Mouse (Mus musculus) midbrain, postnatal 0 days (tissue): ENCODE measurements at regions not wholly inside any gene's neighbourhood (a gene's known extent, or its start where the extent isn't known, plus 50 kb on each side); places are given as distances from the start of the nearest gene placed in this dataset.

Experiments used
- ATAC-seq: fragments of 200-750 bp; cut with Nextera tagmentation; 2 replicates; pipeline ENCODE4 v1.8.0; 2017; ENCODE audit warnings: moderate number of reproducible peaks, mild to moderate bottlenecking, moderate TSS enrichment, moderate library complexity; ENCODE audit not compliant: low FRiP score
- DNase-seq: peaks from one replicate; pipeline ENCODE4 v3.0.0-alpha.2; 2015; ENCODE audit warnings: low spot score
- H3K27ac ChIP-seq: fragments of 300-500 bp; sonication (generic); 2 replicates; pipeline ENCODE4 v1.5.1; 2014; ENCODE audit warnings: low read depth, mild to moderate bottlenecking, low read length, mixed read lengths
- H3K27me3 ChIP-seq: fragments of 300-500 bp; sonication (generic); 2 replicates; pipeline ENCODE4 v1.6.1; 2014; ENCODE audit warnings: low read length, control low read depth, mixed read lengths; ENCODE audit not compliant: insufficient read depth
- H3K36me3 ChIP-seq: fragments of 300-500 bp; sonication (generic); 2 replicates; pipeline ENCODE4 v1.6.1; 2014; ENCODE audit warnings: low read length, control low read depth, mixed read lengths; ENCODE audit not compliant: insufficient read depth
- H3K4me1 ChIP-seq: fragments of 300-500 bp; sonication (generic); 2 replicates; pipeline ENCODE4 v1.6.1; 2014; ENCODE audit warnings: mild to moderate bottlenecking, control low read depth, antibody characterized with exemption, low read length, mixed read lengths; ENCODE audit not compliant: insufficient read depth
- H3K4me2 ChIP-seq: fragments of 300-500 bp; sonication (generic); 2 replicates; pipeline ENCODE4 v1.6.1; 2014; ENCODE audit warnings: low read depth, mild to moderate bottlenecking, low read length, mixed read lengths; ENCODE audit not compliant: poor library complexity, severe bottlenecking
- H3K4me3 ChIP-seq: fragments of 300-500 bp; sonication (generic); 2 replicates; pipeline ENCODE4 v1.5.1; 2014; ENCODE audit warnings: low read depth, mild to moderate bottlenecking, low read length, moderate library complexity
- H3K9ac ChIP-seq: fragments of 300-500 bp; sonication (generic); replicated peaks from 2 replicates; pipeline ENCODE4 v1.6.1; 2014; ENCODE audit warnings: mild to moderate bottlenecking, low read length, moderate library complexity, mixed read lengths; ENCODE audit not compliant: poor library complexity, severe bottlenecking
- H3K9me3 ChIP-seq: fragments of 300-500 bp; sonication (generic); 2 replicates; pipeline ENCODE4 v1.6.1; 2016; ENCODE audit warnings: low read length, control low read depth
- CTCF ChIP-seq: IDR thresholded peaks from 2 replicates; pipeline ENCODE4 v1.5.1; 2016; ENCODE audit warnings: antibody characterized with exemption, mild to moderate bottlenecking
- WGBS: fragments of 180-500 bp; shearing (Covaris S2); extraction: QIAGEN DNeasy Blood & Tissue Kit; methylation state at CpG from one replicate; pipeline ENCODE4 v1.1.7; 2014; 5-methylcytosine and 5-hydroxymethylcytosine counted together

GRCm38 (mm10) chr2:46054902-46055301 lies 937.7 kb upstream of the Zeb2 start:
- Histone ChIP-seq H3K27me3 (no peaks in the 10 kb centered on the region), H3K9ac (no peak overlapping the region), H3K36me3 (no peaks in the 10 kb centered on the region), H3K27ac (no peak overlapping the region), H3K4me1 (no peaks in the 10 kb centered on the region), H3K4me2 (no peak overlapping the region), H3K4me3 (no peak overlapping the region), H3K9me3 (no peaks in the 10 kb centered on the region)
- ATAC-seq, result no peak
- no peak for DNase-seq
- TF ChIP-seq CTCF, result no peak
- WGBS, result 42% methylated on average over 7 of the region's 7 CpGs

DNA sequence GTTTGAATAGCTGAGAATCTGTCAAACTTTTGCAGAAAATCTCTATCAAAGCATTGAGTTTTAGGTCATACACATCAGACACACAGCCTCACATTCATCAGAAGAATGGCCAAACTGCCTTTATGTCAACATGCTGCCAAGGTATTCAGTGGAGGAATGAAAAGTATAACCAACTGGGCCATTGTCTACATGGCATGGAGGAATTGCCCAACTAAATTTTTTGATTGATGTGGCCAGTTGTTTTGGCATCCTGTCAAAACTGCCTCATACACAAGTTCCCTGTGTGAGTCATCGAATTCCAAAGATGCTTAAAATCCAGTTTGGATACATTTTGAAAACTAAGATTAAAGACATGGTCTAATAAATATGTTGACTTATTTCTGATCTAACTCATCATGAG lies 904.7 kb upstream of the Zeb2 start:
- TF ChIP-seq CTCF, result no peak
- H3K4me2 ChIP-seq, result no peak overlapping the region
- no peaks in the 10 kb centered on the region for H3K4me1 ChIP-seq
- 76% methylated on average over 1 of the region's 1 CpGs for WGBS
- H3K36me3 ChIP-seq, result no peaks in the 10 kb centered on the region
- no peaks in the 10 kb centered on the region for H3K9me3 ChIP-seq
- H3K27ac ChIP-seq, result no peak overlapping the region
- H3K4me3 ChIP-seq, result no peak overlapping the region
- ATAC-seq (no peak), DNase-seq (no peak)
- H3K9ac ChIP-seq, result no peak overlapping the region
- no peaks in the 10 kb centered on the region for H3K27me3 ChIP-seq

- no peaks in the 10 kb centered on the region for H3K4me1 ChIP-seq
- no peaks in the 10 kb centered on the region for H3K36me3 ChIP-seq
- H3K9ac ChIP-seq, result no peak overlapping the region
- H3K4me2 ChIP-seq, result no peak overlapping the region
- 65% methylated on average over 3 of the region's 3 CpGs for WGBS
- DNase-seq (no peak), ATAC-seq (no peak)
- no peak overlapping the region for H3K27ac ChIP-seq
- H3K9me3 ChIP-seq, result no peaks in the 10 kb centered on the region
- no peaks in the 10 kb centered on the region for H3K27me3 ChIP-seq
- no peak overlapping the region for H3K4me3 ChIP-seq
- TF ChIP-seq CTCF, result no peak
Measured at GRCm38 (mm10) chr2:46013771-46014269, 896.6 kb upstream of the Zeb2 start.

DNA sequence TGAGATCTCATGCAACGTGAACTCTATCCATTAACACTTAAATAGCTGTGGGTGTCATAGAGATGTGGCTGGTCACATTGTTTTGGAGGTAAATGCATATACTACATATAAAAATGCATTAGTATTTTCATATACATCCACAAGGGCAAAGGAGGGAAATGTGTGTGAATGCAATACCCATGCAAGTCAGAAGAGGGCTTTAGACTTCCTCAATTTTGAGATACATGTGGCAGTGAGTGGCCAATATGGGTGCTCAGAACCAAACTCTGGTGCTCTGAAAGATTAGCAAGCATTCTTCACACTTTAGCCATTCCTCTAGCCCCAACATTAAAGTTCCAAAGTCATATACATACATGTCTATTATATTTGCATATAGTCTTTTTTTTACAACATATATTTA lies 895.5 kb upstream of the Zeb2 start:
- no peaks in the 10 kb centered on the region for H3K27me3 ChIP-seq
- H3K27ac ChIP-seq, result no peak overlapping the region
- 92% methylated on average over 1 of the region's 1 CpGs for WGBS
- no peaks in the 10 kb centered on the region for H3K9me3 ChIP-seq
- H3K4me1 ChIP-seq, result no peaks in the 10 kb centered on the region
- no peak overlapping the region for H3K9ac ChIP-seq
- ATAC-seq, result no peak
- DNase-seq, result no peak
- H3K36me3 ChIP-seq, result no peaks in the 10 kb centered on the region
- no peak overlapping the region for H3K4me3 ChIP-seq
- no peak for TF ChIP-seq CTCF
- no peak overlapping the region for H3K4me2 ChIP-seq

GRCm38 (mm10) chr2:45975157-45975556 lies 858.0 kb upstream of the Zeb2 start:
- no peaks in the 10 kb centered on the region for H3K9me3 ChIP-seq
- no peak for ATAC-seq
- H3K4me1 ChIP-seq, result no peaks in the 10 kb centered on the region
- no peak overlapping the region for H3K9ac ChIP-seq
- no peak for TF ChIP-seq CTCF
- H3K36me3 ChIP-seq, result no peaks in the 10 kb centered on the region
- H3K27me3 ChIP-seq, result no peaks in the 10 kb centered on the region
- no peak overlapping the region for H3K4me2 ChIP-seq
- DNase-seq, result no peak
- H3K27ac ChIP-seq, result no peak overlapping the region
- no peak overlapping the region for H3K4me3 ChIP-seq

- H3K4me3 ChIP-seq, result no peak overlapping the region
Measured at GRCm38 (mm10) chr2:45968635-45969034, 851.4 kb upstream of the Zeb2 start.

More at GRCm38 (mm10) chr2:45968635-45969034, 851.4 kb upstream of the Zeb2 start:
- no peak overlapping the region for H3K27ac ChIP-seq
- no peaks in the 10 kb centered on the region for H3K36me3 ChIP-seq
- no peaks in the 10 kb centered on the region for H3K27me3 ChIP-seq
- no peak for ATAC-seq
- H3K9ac ChIP-seq, result no peak overlapping the region
- no peak overlapping the region for H3K4me2 ChIP-seq
- no peaks in the 10 kb centered on the region for H3K4me1 ChIP-seq
- 92% methylated on average over 5 of the region's 5 CpGs for WGBS
- no peak for DNase-seq
- TF ChIP-seq CTCF, result no peak
- H3K9me3 ChIP-seq, result no peaks in the 10 kb centered on the region
